Mouse (Mus musculus): ENCODE results near the gene Tmem161a.

- TF ChIP-seq CTCF (IDR thresholded peaks at IDR 0.05; ENCODE audit: low read depth) (peak; percentile 65), EP300 (IDR thresholded peaks at IDR 0.05; ENCODE audit: low read depth) (no peak)
Observed at GRCm38 (mm10) chr8:70122863-70123262, 49.3 kb upstream of the Tmem161a start.
